Comparison of ENCODE assay signal across 19 mouse cellular contexts in genomic region chr17:30428661-30429060, GRCm38 (mm10).
DNase-seq lines count a peak whose midpoint lies in the region; ATAC-seq lines count a peak whose summit lies in the region.
"Had no signal": no experiment of that assay in that cellular context is flagged by ENCODE, and none has a peak within 500 bp of the region (broad histone marks: within the 10 kb centered on the region; RNA-seq: fewer than 3 reads in every experiment).

No protein-coding gene starts in this region.

- no peak for DNase-seq in frontal cortex, postnatal 14 days (ENCODE audit: low spot score in 2 of 2)
- peak; percentile 50 for DNase-seq in layer of hippocampus, adult 9-11 months
- no peak for DNase-seq in layer of hippocampus, postnatal 36 days
- peak; percentile 44 for DNase-seq in right cerebral cortex, adult 18-20 months
- DNase-seq in right cerebral cortex, postnatal 14 days = no peak
- peak; percentile 56 for DNase-seq in telencephalon, adult 2 months (ENCODE audit: low read depth, low spot score)
- DNase-seq: adrenal gland, postnatal 10 days; adrenal gland, postnatal 36 days; B cell, adult 2 months; cerebellum, adult 11 months; cerebellum, adult 2 months; cerebellum, adult 9-11 months; cerebellum, postnatal 25 days; gastrocnemius, adult 2 months; gastrocnemius, postnatal 14 days; heart, adult 11 months had no signal

- ATAC-seq in frontal cortex, adult (ENCODE audit: low TSS enrichment) = peak; percentile 92
- ATAC-seq: forebrain, embryonic 14.5 days; Patski had no signal

Comparison
In these comparisons a context has a peak if more than half of its experiments do, and no peak if none do; other contexts are left out.
1. DNase-seq: peak in layer of hippocampus, adult 9-11 months (single experiment), right cerebral cortex, adult 18-20 months (single experiment) and telencephalon, adult 2 months (single experiment); none in frontal cortex, postnatal 14 days (0 of 2), layer of hippocampus, postnatal 36 days (0 of 2) and right cerebral cortex, postnatal 14 days (single experiment).